Mouse (Mus musculus) limb, embryonic 13.5 days (tissue): ENCODE results near the gene Pik3c2b. TPM values are rescaled to one million over a fixed set of nuclear protein-coding genes. Genes with fewer than 3 reads are reported as not detected.
A peak's percentile ranks its signal among the peaks of the same experiment; 100 is the strongest.

Experiments
- ATAC-seq: fragments of 200-750 bp; cut with Nextera tagmentation; 2 replicates; pipeline ENCODE4 v1.8.0; 2017; ENCODE audit warnings: low read depth, moderate number of reproducible peaks, moderate TSS enrichment; ENCODE audit not compliant: low FRiP score
- H3K27ac ChIP-seq: fragments of 300-500 bp; sonication (generic); 2 replicates; pipeline ENCODE4 v1.5.1; 2015; ENCODE audit warnings: inconsistent platforms, mild to moderate bottlenecking, moderate library complexity
- H3K27me3 ChIP-seq: fragments of 300-500 bp; sonication (generic); 2 replicates; pipeline ENCODE4 v1.6.1; 2015; ENCODE audit warnings: mild to moderate bottlenecking, inconsistent platforms
- H3K36me3 ChIP-seq: fragments of 300-500 bp; sonication (generic); 2 replicates; pipeline ENCODE4 v1.6.1; 2015; ENCODE audit warnings: inconsistent platforms, mild to moderate bottlenecking, moderate library complexity
- H3K4me1 ChIP-seq: fragments of 300-500 bp; sonication (generic); 2 replicates; pipeline ENCODE4 v1.6.1; 2015; ENCODE audit warnings: inconsistent platforms
- H3K4me2 ChIP-seq: fragments of 300-500 bp; sonication (generic); replicated peaks from 2 replicates; pipeline ENCODE4 v1.6.1; 2015; ENCODE audit warnings: inconsistent platforms, mild to moderate bottlenecking, moderate library complexity
- H3K4me3 ChIP-seq: fragments of 300-500 bp; sonication (generic); 2 replicates; pipeline ENCODE4 v1.5.1; 2015; ENCODE audit warnings: moderate library complexity, mild to moderate bottlenecking, inconsistent platforms
- H3K9ac ChIP-seq: fragments of 300-500 bp; sonication (generic); 2 replicates; pipeline ENCODE4 v1.6.1; 2015; ENCODE audit warnings: mild to moderate bottlenecking, inconsistent platforms
- H3K9me3 ChIP-seq: fragments of 300-500 bp; sonication (generic); 2 replicates; pipeline ENCODE4 v1.6.1; 2016; ENCODE audit warnings: inconsistent platforms
- whole genome bisulfite sequencing: fragments of 180-500 bp; shearing (Covaris S2); methylation state at CpG from one replicate; pipeline ENCODE4 v1.1.7; 2015; 5-methylcytosine and 5-hydroxymethylcytosine counted together
- polyA plus RNA-seq: library from polyadenylated mRNA; unstranded; fragments of >200 nt; fragmentation: Nextera tagmentation; extraction: Ambion mirVana; gene quantifications from 2 replicates; pipeline ENCODE4 v1.2.1, GENCODE M21; 2015

Gene Pik3c2b
- polyA plus RNA-seq, 1 experiment from 2014 or later = 7.1 TPM

- WGBS = 40% methylated on average over 11 of the region's 12 CpGs
- Histone ChIP-seq H3K9ac (no peak overlapping the region), H3K9me3 (no peaks in the 10 kb centered on the region), H3K4me3 (no peak overlapping the region), H3K27ac (peak overlapping the region; percentile 70), H3K27me3 (no peaks in the 10 kb centered on the region), H3K4me1 (peaks cover 26% of the 10 kb centered on the region), H3K36me3 (peaks cover 45% of the 10 kb centered on the region), H3K4me2 (no peak overlapping the region)
- 0 out of 2 replicates have a peak, but pooled peaks have one; percentile 18 for ATAC-seq
Measured at GRCm38 (mm10) chr1:133077606-133078337, 32.3 kb downstream of the Pik3c2b start.

- Histone ChIP-seq H3K27ac (peak overlapping the region; percentile 70; the same call in 1 of the 2 replicates), H3K4me3 (no peak overlapping the region), H3K27me3 (no peaks in the 10 kb centered on the region), H3K4me1 (peaks cover 20% of the 10 kb centered on the region), H3K9me3 (no peaks in the 10 kb centered on the region), H3K9ac (no peak overlapping the region), H3K36me3 (peaks cover 51% of the 10 kb centered on the region), H3K4me2 (no peak overlapping the region)
- WGBS = 29% methylated on average over 1 of the region's 1 CpGs
- peak; percentile 15; the same call in 1 of the 2 replicates for ATAC-seq
Measured at GRCm38 (mm10) chr1:133078338-133078727, 32.9 kb downstream of the Pik3c2b start.

- no peak for ATAC-seq
- H3K36me3 ChIP-seq = peaks cover 54% of the 10 kb centered on the region
- H3K9me3 ChIP-seq = no peaks in the 10 kb centered on the region
- 85% methylated on average over 7 of the region's 7 CpGs for WGBS
- no peak overlapping the region for H3K4me2 ChIP-seq
- H3K27ac ChIP-seq = no peak overlapping the region
- H3K4me1 ChIP-seq = peaks cover 16% of the 10 kb centered on the region
- H3K4me3 ChIP-seq = no peak overlapping the region
- no peak overlapping the region for H3K9ac ChIP-seq
- H3K27me3 ChIP-seq = no peaks in the 10 kb centered on the region
Measured at GRCm38 (mm10) chr1:133079509-133079908, 34.0 kb downstream of the Pik3c2b start.

GRCm38 (mm10) chr1:133080079-133080561 is 34.7 kb downstream of the Pik3c2b start:
- ATAC-seq = no peak
- no peaks in the 10 kb centered on the region for H3K27me3 ChIP-seq
- H3K4me2 ChIP-seq = no peak overlapping the region
- peaks cover 16% of the 10 kb centered on the region for H3K4me1 ChIP-seq
- WGBS = 50% methylated on average over 8 of the region's 9 CpGs
- no peak overlapping the region for H3K27ac ChIP-seq
- no peak overlapping the region for H3K4me3 ChIP-seq
- no peaks in the 10 kb centered on the region for H3K9me3 ChIP-seq
- H3K9ac ChIP-seq = no peak overlapping the region
- H3K36me3 ChIP-seq = peaks cover 54% of the 10 kb centered on the region

- Histone ChIP-seq H3K36me3 (peaks cover 52% of the 10 kb centered on the region), H3K4me2 (no peak overlapping the region), H3K27me3 (no peaks in the 10 kb centered on the region), H3K4me1 (peaks cover 16% of the 10 kb centered on the region), H3K9ac (no peak overlapping the region), H3K4me3 (no peak overlapping the region), H3K9me3 (no peaks in the 10 kb centered on the region), H3K27ac (no peak overlapping the region)
- ATAC-seq = no peak
- WGBS = 76% methylated on average over 6 of the region's 6 CpGs
Measured at GRCm38 (mm10) chr1:133080717-133081116, 35.2 kb downstream of the Pik3c2b start.

GRCm38 (mm10) chr1:133083003-133083546 is 37.6 kb downstream of the Pik3c2b start:
- no peak for ATAC-seq
- Histone ChIP-seq H3K9me3 (no peaks in the 10 kb centered on the region), H3K4me2 (no peak overlapping the region), H3K9ac (no peak overlapping the region), H3K27ac (no peak overlapping the region), H3K4me3 (no peak overlapping the region), H3K4me1 (peaks cover 6% of the 10 kb centered on the region), H3K27me3 (no peaks in the 10 kb centered on the region), H3K36me3 (peaks cover 43% of the 10 kb centered on the region)
- 93% methylated on average over 5 of the region's 5 CpGs for WGBS

GRCm38 (mm10) chr1:133083942-133084625 is 38.6 kb downstream of the Pik3c2b start:
- 60% methylated on average over 11 of the region's 11 CpGs for WGBS
- peaks cover 6% of the 10 kb centered on the region for H3K4me1 ChIP-seq
- no peak overlapping the region for H3K9ac ChIP-seq
- H3K27me3 ChIP-seq = no peaks in the 10 kb centered on the region
- H3K27ac ChIP-seq = no peak overlapping the region
- H3K4me2 ChIP-seq = no peak overlapping the region
- H3K36me3 ChIP-seq = peaks cover 49% of the 10 kb centered on the region
- H3K9me3 ChIP-seq = no peaks in the 10 kb centered on the region
- ATAC-seq = no peak
- no peak overlapping the region for H3K4me3 ChIP-seq

- ATAC-seq = no peak
- H3K9ac ChIP-seq = no peak overlapping the region
- no peak overlapping the region for H3K4me2 ChIP-seq
- no peak overlapping the region for H3K4me3 ChIP-seq
- no peaks in the 10 kb centered on the region for H3K27me3 ChIP-seq
- H3K27ac ChIP-seq = no peak overlapping the region
- H3K4me1 ChIP-seq = peaks cover 6% of the 10 kb centered on the region
- H3K36me3 ChIP-seq = peaks cover 51% of the 10 kb centered on the region
- 82% methylated on average over 14 of the region's 14 CpGs for WGBS
- no peaks in the 10 kb centered on the region for H3K9me3 ChIP-seq
Measured at GRCm38 (mm10) chr1:133084708-133085416, 39.4 kb downstream of the Pik3c2b start.

- Histone ChIP-seq H3K36me3 (peaks cover 52% of the 10 kb centered on the region), H3K9ac (no peak overlapping the region), H3K27ac (no peak overlapping the region), H3K4me2 (no peak overlapping the region), H3K9me3 (no peaks in the 10 kb centered on the region), H3K4me3 (no peak overlapping the region), H3K4me1 (peaks cover 6% of the 10 kb centered on the region), H3K27me3 (no peaks in the 10 kb centered on the region)
- WGBS = 97% methylated on average over 8 of the region's 8 CpGs
- no peak for ATAC-seq
Measured at GRCm38 (mm10) chr1:133085417-133085742, 39.9 kb downstream of the Pik3c2b start.

GRCm38 (mm10) chr1:133086804-133087203 is 41.3 kb downstream of the Pik3c2b start:
- no peak for ATAC-seq
- peak overlapping the region; percentile 8; the same call in 1 of the 2 replicates for H3K9ac ChIP-seq
- H3K36me3 ChIP-seq = peaks cover 59% of the 10 kb centered on the region
- no peaks in the 10 kb centered on the region for H3K27me3 ChIP-seq
- H3K27ac ChIP-seq = no peak overlapping the region
- H3K4me3 ChIP-seq = no peak overlapping the region
- H3K4me2 ChIP-seq = no peak overlapping the region
- no peaks in the 10 kb centered on the region for H3K9me3 ChIP-seq
- 87% methylated on average over 10 of the region's 10 CpGs for WGBS
- H3K4me1 ChIP-seq = peaks cover 6% of the 10 kb centered on the region

- 0 out of 2 replicates have a peak, but pooled peaks have one; percentile 25 for ATAC-seq
- Histone ChIP-seq H3K4me3 (no peak overlapping the region), H3K4me2 (no peak overlapping the region), H3K36me3 (peaks cover 59% of the 10 kb centered on the region), H3K9me3 (no peaks in the 10 kb centered on the region), H3K4me1 (peaks cover 6% of the 10 kb centered on the region), H3K27ac (no peak overlapping the region), H3K9ac (peak overlapping the region; percentile 8; the same call in 1 of the 2 replicates), H3K27me3 (no peaks in the 10 kb centered on the region)
- 46% methylated on average over 7 of the region's 7 CpGs for WGBS
Measured at GRCm38 (mm10) chr1:133087206-133087905, 41.9 kb downstream of the Pik3c2b start.
